Mouse (Mus musculus) cerebellum, adult 2 months (tissue): ENCODE results near the gene Vmn1r17. TPM values are rescaled to one million over a fixed set of nuclear protein-coding genes. Genes with fewer than 3 reads are reported as not detected.
"Not testable (repeated sequence)": the region's sequence is repeated elsewhere in the genome, so short reads cannot be mapped to it uniquely, and the experiment has no call there.

Experiments
- DNase-seq, 2 experiments: peaks; one replicate each; pipeline ENCODE4 v3.0.0; 2021
- H3K27ac ChIP-seq: fragments of 200-500 bp; 2 replicates; pipeline ENCODE4 v1.5.1; 2012; ENCODE audit warnings: low read length, control low read depth, inconsistent platforms; ENCODE audit not compliant: insufficient read depth
- H3K27me3 ChIP-seq: fragments of 200-500 bp; 2 replicates; pipeline ENCODE4 v1.6.1; 2012; ENCODE audit warnings: inconsistent platforms, mild to moderate bottlenecking, low read length, moderate library complexity; ENCODE audit not compliant: control insufficient read depth, insufficient read depth
- H3K4me1 ChIP-seq: fragments of 200-500 bp; 2 replicates; pipeline ENCODE4 v1.6.1; 2011; ENCODE audit warnings: low read length; ENCODE audit not compliant: control insufficient read depth, insufficient read depth
- H3K4me3 ChIP-seq: fragments of 200-500 bp; replicated peaks from 2 replicates; pipeline ENCODE3; 2011; ENCODE audit warnings: mild to moderate bottlenecking, low read depth, low read length, control low read depth; ENCODE audit not compliant: insufficient read depth
- CTCF ChIP-seq: fragments of 200-500 bp; IDR thresholded peaks from 2 replicates; pipeline ENCODE4 v1.5.1; 2011; ENCODE audit warnings: low read depth, mild to moderate bottlenecking, control low read depth, low read length, moderate library complexity, borderline replicate concordance; ENCODE audit not compliant: insufficient read depth
- POLR2A ChIP-seq: fragments of 200-500 bp; IDR thresholded peaks from 2 replicates; pipeline ENCODE4 v1.6.1; 2011; ENCODE audit warnings: low read length, control low read depth, borderline replicate concordance; ENCODE audit not compliant: insufficient read depth
- WGBS: fragments of 180-500 bp; shearing (Covaris S2); methylation state at CpG from one replicate; pipeline ENCODE4 v1.1.7; 2018; 5-methylcytosine and 5-hydroxymethylcytosine counted together
- polyA plus RNA-seq: library from polyadenylated mRNA; depleted of rRNA; stranded (reverse); fragments of >200 nt; gene quantifications from 2 replicates; pipeline ENCODE4 v1.2.3, GENCODE M21; 2012; rRNA removed

Gene Vmn1r17
- polyA plus RNA-seq: not detected in 2 replicates

GRCm38 (mm10) chr6:57363627-57364026 is at the start of gene Vmn1r17:
Gene Vmn1r17, minus strand, starts transcription at chr6:57363727.
- H3K4me3 ChIP-seq: no peak within 1 kb of the TSS
- no peak within 1 kb of the TSS for H3K27ac ChIP-seq
- H3K4me1 ChIP-seq: no peaks in the 10 kb centered on the region
- TF ChIP-seq CTCF (no peak), POLR2A (no peak)
- no peaks in the 10 kb centered on the region for H3K27me3 ChIP-seq
- WGBS: 87% methylated on average over 1 of the region's 1 CpGs
- no peak for DNase-seq

- DNase-seq, H3K27me3 ChIP-seq, H3K27ac ChIP-seq, H3K4me3 ChIP-seq, H3K4me1 ChIP-seq: not testable (repeated sequence)
- WGBS: 64% methylated on average over 3 of the region's 3 CpGs
These were observed 40.0 kb upstream of the Vmn1r17 start, which contains the start of gene Vmn1r19 for GRCm38 (mm10) chr6:57403480-57403879. Gene Vmn1r19, plus strand, starts transcription at chr6:57403780.

GRCm38 (mm10) chr6:57395683-57396082 is 32.2 kb upstream of the Vmn1r17 start, which contains the start of gene Vmn1r18:
Gene Vmn1r18, minus strand, starts transcription at chr6:57395783.
- TF ChIP-seq CTCF (no peak), POLR2A (no peak)
- Histone ChIP-seq H3K27ac (no peak within 1 kb of the TSS), H3K4me1 (no peaks in the 10 kb centered on the region), H3K4me3 (no peak within 1 kb of the TSS), H3K27me3 (no peaks in the 10 kb centered on the region)
- no peak for DNase-seq

- TF ChIP-seq POLR2A (no peak), CTCF (no peak)
- no peak for DNase-seq
These were observed 4.0 kb upstream of the Vmn1r17 start for GRCm38 (mm10) chr6:57367496-57367895.

GRCm38 (mm10) chr6:57365866-57366265 is 2.3 kb upstream of the Vmn1r17 start:
- H3K4me1 ChIP-seq, H3K27me3 ChIP-seq, H3K4me3 ChIP-seq, DNase-seq, H3K27ac ChIP-seq: not testable (repeated sequence)
- 89% methylated on average over 1 of the region's 1 CpGs for WGBS

More at GRCm38 (mm10) chr6:57367496-57367895, 4.0 kb upstream of the Vmn1r17 start:
- Histone ChIP-seq H3K4me1 (no peaks in the 10 kb centered on the region), H3K4me3 (no peak overlapping the region), H3K27ac (no peak overlapping the region), H3K27me3 (no peaks in the 10 kb centered on the region)
- 63% methylated on average over 1 of the region's 1 CpGs for WGBS

GRCm38 (mm10) chr6:57356864-57357263 is 6.7 kb downstream of the Vmn1r17 start:
- WGBS: 69% methylated on average over 2 of the region's 2 CpGs
- no peak for DNase-seq
- Histone ChIP-seq H3K27ac (no peak overlapping the region), H3K27me3 (no peaks in the 10 kb centered on the region), H3K4me1 (no peaks in the 10 kb centered on the region), H3K4me3 (no peak overlapping the region)
- no peak for TF ChIP-seq CTCF
- no peak for TF ChIP-seq POLR2A

GRCm38 (mm10) chr6:57329394-57329793 is 34.1 kb downstream of the Vmn1r17 start, which contains the start of gene Vmn1r16:
Gene Vmn1r16, minus strand, starts transcription at chr6:57329494.
- TF ChIP-seq CTCF: no peak
- no peak for TF ChIP-seq POLR2A
- no peak within 1 kb of the TSS for H3K4me3 ChIP-seq
- whole genome bisulfite sequencing: 75% methylated on average over 3 of the region's 3 CpGs
- H3K4me1 ChIP-seq: no peaks in the 10 kb centered on the region
- no peak for DNase-seq
- no peak within 1 kb of the TSS for H3K27ac ChIP-seq
- no peaks in the 10 kb centered on the region for H3K27me3 ChIP-seq

GRCm38 (mm10) chr6:57326176-57326575 is 37.4 kb downstream of the Vmn1r17 start:
- H3K4me3 ChIP-seq: no peak overlapping the region
- H3K27me3 ChIP-seq: no peaks in the 10 kb centered on the region
- TF ChIP-seq POLR2A: no peak
- TF ChIP-seq CTCF: no peak
- H3K27ac ChIP-seq: no peak overlapping the region
- DNase-seq: no peak
- H3K4me1 ChIP-seq: no peaks in the 10 kb centered on the region

Other genes with a start within 250 kb of the Vmn1r17 start
- not detected in 2 replicates for gene Vmn1r11, start 230.3 kb downstream of the Vmn1r17 start, polyA plus RNA-seq
- gene Vmn1r12, start 206.8 kb downstream of the Vmn1r17 start, polyA plus RNA-seq: not detected in 2 replicates
- gene Vmn1r13, start 160.4 kb downstream of the Vmn1r17 start, polyA plus RNA-seq: not detected in 2 replicates
- gene Vmn1r14, start 132.0 kb downstream of the Vmn1r17 start, polyA plus RNA-seq: not detected in 2 replicates
- gene Vmn1r15, start 105.8 kb downstream of the Vmn1r17 start, polyA plus RNA-seq: not detected in 2 replicates
- gene Vmn1r16, start 34.2 kb downstream of the Vmn1r17 start, polyA plus RNA-seq: not detected in 2 replicates
- gene Vmn1r18, start 32.1 kb upstream of the Vmn1r17 start, polyA plus RNA-seq: not detected in 2 replicates
- gene Vmn1r19, start 40.1 kb upstream of the Vmn1r17 start, polyA plus RNA-seq: not detected in 2 replicates
- gene Vmn1r20, start 65.2 kb upstream of the Vmn1r17 start, polyA plus RNA-seq: not detected in 2 replicates
- gene Ppm1k, start 171.7 kb upstream of the Vmn1r17 start, polyA plus RNA-seq: 20.7 and 21.8 TPM in 2 replicates
- 1.5 and 1.6 TPM in 2 replicates for gene Herc6, start 217.3 kb upstream of the Vmn1r17 start, polyA plus RNA-seq